Mouse (Mus musculus) CH12F3 (cell line): ENCODE results near the gene Lypla2.

Source experiments
- in situ Hi-C: fragments of 300-500 bp; cut with MboI; formaldehyde crosslinking; loops from 2 replicates; pipeline ENCODE4 v1.14.3; 2020; ENCODE audit warnings: low sequenced_read_pairs

Lypla2 gene

DNA sequence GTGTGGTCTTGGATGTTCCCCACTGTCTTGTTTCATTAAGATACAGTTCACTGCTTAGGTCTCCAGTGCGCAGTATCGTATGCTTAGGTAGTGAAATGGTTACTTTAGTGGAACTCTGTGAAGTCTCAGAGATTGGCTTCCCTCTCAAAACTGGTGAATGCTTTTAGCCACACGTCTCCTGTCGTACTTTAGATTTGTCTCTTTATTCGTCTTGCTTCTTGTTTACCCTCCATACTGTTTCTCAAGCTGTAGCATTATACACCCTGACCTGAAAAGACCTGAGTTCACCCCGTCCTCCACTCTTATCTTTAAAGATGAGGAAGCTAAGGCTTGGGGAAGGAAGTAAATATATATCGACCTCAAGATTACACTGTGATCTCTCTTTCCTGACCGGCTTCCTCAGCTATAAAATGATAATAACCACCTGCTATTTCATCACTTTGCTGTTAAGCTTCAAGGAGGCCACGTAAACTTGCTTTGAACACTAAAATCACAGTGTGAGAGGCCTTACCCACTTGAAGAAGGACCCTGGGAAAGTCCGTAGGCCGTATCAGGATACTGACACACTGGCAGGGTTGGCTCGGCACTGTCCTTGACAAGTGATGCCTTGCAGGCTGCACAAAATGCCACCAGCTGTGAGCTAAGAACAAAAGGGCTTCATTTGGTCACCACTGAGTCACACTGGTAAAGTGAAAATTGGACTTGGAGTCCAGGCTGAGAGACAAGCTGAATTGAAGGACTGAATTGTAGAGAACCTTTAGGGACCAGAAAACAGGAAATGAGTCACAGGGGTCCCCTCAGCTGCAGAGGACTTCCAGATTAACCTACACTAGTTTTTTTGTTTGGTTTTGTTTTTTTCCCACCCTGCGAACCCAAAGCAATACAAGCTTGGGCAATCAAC lies 735 bp upstream of the Lypla2 start:
- in situ Hi-C loops = no loop called here

DNA sequence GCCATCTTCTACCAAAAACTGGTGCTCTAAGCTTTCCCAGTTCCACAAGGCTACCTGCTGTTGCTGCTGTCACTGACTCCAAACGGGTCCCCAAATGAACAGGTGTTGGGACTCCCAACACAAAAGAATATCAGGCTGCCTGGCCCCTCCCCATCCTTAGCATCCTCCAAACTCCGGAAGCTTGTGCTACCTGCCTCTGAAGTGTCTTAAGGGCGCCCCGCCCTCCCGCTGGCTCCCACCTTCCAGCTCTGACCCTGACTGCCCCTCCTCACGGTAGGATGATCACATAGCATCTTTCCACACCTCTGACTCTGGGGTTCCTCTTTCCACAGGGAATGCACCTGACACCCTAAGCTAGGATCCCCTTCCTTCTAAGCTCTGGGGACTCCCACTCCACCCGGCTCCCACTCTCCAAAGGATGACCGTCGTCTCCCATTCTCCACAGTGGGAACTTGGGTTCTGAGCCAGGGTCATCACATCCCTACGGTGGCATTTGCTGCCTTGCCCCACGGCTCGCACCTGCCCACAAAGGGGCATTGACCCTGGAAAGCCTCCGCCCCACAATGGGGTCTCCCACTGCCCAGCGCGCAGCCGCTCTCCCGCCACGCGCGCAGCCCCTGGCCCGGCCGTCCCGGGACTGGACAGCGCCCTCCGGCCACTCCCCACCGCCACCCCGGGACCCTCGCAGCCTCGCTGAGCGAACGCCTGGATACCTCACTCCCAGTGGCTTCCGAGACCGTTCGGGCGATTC lies 446 bp downstream of the Lypla2 start:
- in situ Hi-C loops = no loop called here

GRCm38 (mm10) chr4:135970585-135970984 lies 1.8 kb downstream of the Lypla2 start:
- in situ Hi-C loops = no loop called here

DNA sequence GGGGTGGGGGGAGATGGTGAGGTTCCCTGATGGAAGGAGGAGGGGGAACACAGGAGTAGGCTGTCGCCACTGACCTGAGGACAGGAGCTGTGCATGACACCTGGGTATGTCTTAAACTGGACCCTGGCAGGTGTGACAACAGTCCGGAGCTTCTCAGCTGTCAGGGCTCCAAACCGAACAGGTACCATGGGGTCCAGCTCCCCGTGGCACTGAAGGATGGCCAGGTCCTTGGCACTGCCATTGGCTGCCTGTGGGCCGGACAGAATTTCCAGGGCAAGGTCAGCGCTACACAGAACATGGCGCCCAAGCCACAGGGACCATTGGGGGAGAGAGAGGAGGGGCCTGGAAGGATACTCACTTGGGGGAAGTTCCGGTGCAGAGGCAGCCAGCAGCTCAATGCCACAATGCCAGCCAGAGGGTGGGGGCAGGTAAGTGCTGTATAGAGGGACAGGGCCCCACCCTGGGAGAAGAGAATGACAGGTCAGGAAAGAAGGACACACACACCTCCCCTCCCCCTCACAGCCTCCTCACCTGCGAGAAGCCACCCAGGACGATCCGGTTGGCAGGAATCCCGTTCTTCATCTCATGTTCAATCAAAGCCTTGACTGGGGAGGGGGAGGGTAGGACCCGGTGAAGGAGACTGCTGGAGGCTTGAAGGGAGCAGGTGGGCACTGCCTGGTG lies 3.2 kb downstream of the Lypla2 start:
- in situ Hi-C loops = no loop called here

DNA sequence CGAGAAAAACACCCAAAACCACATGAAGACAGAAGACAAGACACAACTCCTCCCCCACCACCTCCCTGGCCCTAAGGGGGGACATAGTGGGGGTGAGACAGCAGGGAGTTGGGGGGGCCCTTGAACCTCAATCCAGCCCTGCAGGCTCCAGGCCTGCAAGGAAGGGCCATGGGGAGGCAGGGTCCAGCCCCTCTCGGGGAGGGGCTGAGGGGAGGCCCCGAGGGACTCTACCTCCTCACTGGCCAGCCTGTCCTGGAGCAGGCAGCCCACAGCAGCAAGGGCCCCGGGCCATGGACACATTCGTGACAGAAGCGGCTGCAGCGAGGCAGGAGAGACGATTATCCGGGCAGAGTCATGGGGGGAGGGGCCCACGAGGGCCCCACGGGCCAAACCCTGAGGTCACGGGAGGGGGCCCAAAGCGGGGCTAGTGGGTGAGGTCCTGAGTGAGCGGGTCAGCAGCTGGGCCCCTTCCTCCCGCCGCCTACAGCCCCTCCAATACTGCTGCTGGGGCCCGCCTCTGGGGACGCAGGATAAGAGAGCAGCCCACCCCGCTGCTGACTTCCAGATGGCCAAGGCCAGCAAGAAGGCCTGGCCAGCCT lies 4.1 kb downstream of the Lypla2 start:
- in situ Hi-C loops = no loop called here

DNA sequence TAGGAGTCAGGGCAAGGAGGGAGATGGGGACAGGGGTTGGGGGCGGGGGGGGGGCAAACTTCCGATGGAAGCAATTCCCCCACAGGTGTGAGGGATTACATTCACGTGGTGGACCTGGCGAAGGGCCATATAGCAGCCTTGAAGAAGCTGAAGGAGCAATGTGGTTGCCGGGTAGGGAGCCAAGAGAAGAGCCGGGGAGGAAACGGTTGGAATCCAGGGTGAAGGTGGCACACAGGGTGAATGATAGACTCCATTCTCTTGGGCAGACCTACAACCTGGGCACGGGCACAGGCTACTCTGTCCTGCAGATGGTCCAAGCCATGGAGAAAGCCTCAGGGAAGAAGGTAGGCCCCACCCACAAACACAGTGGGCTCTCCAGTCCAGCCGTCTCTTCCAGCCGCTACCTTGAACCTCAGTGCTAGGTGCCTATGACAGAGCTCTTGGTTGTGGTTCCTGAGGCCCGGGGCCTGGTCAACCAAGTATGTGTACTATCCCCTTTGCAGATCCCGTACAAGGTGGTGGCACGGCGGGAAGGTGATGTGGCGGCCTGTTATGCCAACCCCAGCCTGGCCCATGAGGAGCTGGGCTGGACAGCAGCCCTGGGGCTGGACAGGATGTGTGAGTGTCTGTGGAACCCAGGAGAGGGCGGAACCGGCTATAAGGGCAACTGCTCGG lies 5.2 kb downstream of the Lypla2 start:
- in situ Hi-C loops = no loop called here

DNA sequence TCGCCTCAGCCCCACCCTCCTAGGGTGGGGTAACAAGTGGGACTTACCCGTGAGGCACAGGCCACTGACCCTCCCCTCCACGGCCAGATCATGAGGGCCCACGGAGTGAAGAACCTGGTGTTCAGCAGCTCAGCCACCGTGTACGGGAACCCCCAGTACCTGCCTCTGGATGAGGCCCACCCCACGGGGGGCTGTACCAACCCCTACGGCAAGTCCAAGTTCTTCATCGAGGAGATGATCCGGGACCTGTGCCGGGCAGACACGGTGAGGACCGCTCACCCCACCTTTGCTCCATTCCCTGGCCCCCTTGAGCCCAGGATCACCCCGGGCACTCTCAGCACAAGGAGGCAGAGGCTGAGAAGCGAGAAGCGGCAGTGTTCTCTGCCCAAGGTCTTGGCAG lies 6.1 kb downstream of the Lypla2 start:
- in situ Hi-C loops = no loop called here

GRCm38 (mm10) chr4:135965113-135965512 lies 7.3 kb downstream of the Lypla2 start:
- in situ Hi-C loops = no loop called here

GRCm38 (mm10) chr4:135964426-135964825 lies 8.0 kb downstream of the Lypla2 start:
- in situ Hi-C loops = no loop called here

DNA sequence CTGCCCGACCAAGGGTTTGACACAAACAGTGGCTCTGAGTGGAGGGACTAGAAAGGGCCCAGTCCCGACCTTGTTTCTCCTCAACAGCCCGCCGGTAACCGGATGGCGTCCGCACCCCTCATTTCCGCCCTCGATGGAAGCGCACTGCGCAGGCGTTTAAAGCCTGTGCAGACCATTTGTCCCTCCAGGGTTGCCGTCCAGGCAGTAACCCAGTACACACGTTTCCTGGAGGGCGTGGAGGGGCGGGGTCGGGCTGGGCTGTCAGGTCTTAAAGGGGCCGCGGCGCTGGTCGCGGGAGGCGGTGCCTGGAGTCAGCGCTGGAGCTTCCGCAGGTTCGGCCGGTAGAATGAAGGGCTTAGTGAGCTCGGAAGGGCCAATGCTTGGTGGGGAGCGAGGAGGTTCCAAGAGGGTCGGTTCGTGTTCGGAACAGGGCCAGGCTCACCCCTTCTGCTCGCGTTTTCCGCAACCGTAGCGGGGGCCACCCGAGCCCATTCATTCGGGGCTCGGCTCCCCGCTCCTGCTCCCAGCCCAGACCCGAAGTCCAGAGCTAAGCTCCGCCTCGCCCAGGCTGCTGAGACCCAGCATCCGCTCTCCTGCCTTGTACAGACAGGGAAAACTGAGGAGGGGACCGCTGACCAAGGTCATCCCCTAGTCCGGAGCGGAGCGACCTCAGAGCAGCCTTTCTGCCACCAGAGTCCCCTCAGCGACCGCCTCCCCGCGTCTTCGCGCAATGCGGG lies 8.8 kb downstream of the Lypla2 start, which contains the start of gene Gale:
TSS of gene Gale (plus strand) at position 271 of the 737 bp plus-strand sequence.
- in situ Hi-C loops = no loop called here

- in situ Hi-C loops = no loop called here
Observed at GRCm38 (mm10) chr4:135962946-135963345, 9.5 kb downstream of the Lypla2 start.

GRCm38 (mm10) chr4:135962198-135962597 lies 10.2 kb downstream of the Lypla2 start:
- in situ Hi-C loops = no loop called here

- in situ Hi-C loops = no loop called here
Observed at GRCm38 (mm10) chr4:135961709-135962108, 10.7 kb downstream of the Lypla2 start.

- in situ Hi-C loops = no loop called here
Observed at GRCm38 (mm10) chr4:135960717-135961116, 11.7 kb downstream of the Lypla2 start.

GRCm38 (mm10) chr4:135958354-135958753 lies 14.1 kb downstream of the Lypla2 start:
- in situ Hi-C loops = no loop called here

DNA sequence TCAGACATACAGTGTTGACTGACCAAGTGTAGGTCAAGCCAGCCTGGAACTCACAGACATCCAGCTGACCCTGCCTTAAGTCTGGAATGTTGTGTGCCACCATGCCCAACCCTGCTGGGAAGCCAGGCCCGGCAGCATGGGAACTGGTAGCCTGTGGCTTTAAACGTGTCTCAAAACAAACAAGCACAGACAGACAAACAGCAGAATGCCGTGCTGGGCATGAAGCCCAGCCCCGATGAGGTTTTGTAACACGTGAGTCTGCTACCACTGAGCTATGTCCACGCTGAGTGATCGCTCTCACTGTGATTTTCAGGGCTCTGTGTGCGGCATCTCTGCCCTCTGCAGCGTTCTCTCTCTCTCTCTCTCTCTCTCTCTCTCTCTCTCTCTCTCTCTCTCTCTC lies 16.5 kb downstream of the Lypla2 start:
- in situ Hi-C loops = no loop called here

DNA sequence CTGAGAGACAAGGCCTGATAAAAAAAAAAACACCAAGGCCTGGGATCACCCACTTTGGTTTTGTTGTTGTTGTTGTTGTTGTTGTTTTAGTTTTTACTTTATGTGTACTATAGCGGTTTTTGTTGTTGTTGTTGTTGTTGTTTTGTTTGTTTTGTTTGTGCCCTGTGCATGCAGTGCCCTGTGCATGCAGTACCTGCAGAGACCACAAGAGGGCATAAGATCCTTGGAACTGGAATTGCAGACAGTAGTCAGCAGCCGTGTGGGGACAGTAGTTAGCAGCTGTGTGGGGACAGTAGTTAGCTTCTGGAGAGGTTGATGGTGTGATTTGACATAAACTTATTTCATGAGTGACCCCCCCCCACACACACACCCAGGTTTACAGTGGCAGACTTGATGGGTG lies 18.2 kb downstream of the Lypla2 start:
- in situ Hi-C loops = no loop called here

- in situ Hi-C loops = no loop called here
Observed at GRCm38 (mm10) chr4:135953179-135953578, 19.2 kb downstream of the Lypla2 start.

DNA sequence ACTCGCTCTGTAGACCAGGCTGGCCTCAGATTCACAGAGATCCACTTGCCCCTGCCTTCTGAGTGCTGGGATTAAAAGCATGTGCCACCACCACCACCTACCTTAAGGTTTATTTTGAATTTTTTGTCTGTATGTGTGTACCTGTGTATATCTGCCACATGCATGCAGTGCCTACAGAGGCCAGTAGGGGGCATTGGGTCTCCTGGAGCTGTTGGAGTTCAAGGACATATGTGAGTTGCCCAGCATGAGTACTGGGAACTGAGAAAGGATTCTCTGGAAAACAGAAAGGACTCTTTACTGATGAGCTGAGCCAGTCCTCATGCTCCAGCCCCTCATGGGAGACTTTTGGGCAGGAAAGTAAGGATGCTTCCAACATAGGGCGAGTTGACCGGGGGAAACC lies 20.9 kb downstream of the Lypla2 start:
- in situ Hi-C loops = no loop called here

DNA sequence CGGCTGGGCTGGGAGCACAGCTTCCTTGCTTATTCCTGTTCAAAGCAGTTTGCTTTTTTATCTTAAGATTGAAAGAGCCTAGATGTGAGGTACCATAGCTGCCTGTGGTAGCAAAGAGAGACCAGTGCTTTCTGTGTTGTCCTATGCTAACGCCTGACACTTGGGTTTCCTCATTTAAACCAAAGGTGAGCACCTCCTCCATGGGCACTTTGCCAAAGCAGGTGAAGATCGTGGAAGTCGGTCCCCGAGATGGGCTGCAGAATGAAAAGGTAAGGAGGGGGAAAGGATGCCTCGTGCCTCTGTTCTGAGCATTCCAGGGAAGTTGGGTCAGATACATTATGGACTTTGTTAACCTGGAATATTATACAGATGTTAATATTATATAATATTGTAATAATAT lies 22.1 kb downstream of the Lypla2 start:
- in situ Hi-C loops = no loop called here
